Mouse (Mus musculus) spleen, adult 18-20 months (tissue): ENCODE data around the gene Tanc1.
A peak's percentile ranks its signal among the peaks of the same experiment; 100 is the strongest.

ENCODE experiments used
- DNase-seq, 2 experiments: peaks; one replicate each; pipeline ENCODE4 v3.0.0; 2022; ENCODE audit warnings: mixed read lengths in 2 of 2

The Tanc1 gene

GRCm38 (mm10) chr2:59721119-59721518, 109.3 kb downstream of the Tanc1 start:
- no peak for DNase-seq

DNA sequence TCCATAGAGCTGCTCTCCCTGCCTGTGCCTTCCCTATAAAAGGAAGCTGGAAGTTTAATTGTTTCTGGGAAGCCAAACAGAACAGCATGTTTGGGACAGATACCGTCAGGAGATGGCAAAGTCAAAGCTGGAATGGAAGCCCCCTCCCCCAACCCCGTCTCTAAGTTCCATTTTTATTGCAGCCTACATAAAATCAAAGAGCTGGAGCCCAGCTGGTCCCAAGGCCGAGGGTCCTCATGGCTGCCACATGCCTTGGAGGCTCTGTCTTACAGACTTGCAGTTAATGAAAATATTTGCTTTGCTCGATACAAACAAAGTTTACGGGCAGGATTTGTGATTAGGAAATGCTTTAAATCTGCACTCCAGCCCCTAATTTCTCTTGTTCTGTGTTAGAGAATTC, 109.9 kb downstream of the Tanc1 start:
- DNase-seq = no peak

- no peak for DNase-seq
These were observed 111.5 kb downstream of the Tanc1 start for GRCm38 (mm10) chr2:59723311-59723710.

- DNase-seq = no peak
These were observed 113.8 kb downstream of the Tanc1 start for GRCm38 (mm10) chr2:59725518-59726185.

GRCm38 (mm10) chr2:59731831-59732230, 120.0 kb downstream of the Tanc1 start:
- no peak for DNase-seq

GRCm38 (mm10) chr2:59733410-59733809, 121.6 kb downstream of the Tanc1 start:
- DNase-seq = no peak

DNA sequence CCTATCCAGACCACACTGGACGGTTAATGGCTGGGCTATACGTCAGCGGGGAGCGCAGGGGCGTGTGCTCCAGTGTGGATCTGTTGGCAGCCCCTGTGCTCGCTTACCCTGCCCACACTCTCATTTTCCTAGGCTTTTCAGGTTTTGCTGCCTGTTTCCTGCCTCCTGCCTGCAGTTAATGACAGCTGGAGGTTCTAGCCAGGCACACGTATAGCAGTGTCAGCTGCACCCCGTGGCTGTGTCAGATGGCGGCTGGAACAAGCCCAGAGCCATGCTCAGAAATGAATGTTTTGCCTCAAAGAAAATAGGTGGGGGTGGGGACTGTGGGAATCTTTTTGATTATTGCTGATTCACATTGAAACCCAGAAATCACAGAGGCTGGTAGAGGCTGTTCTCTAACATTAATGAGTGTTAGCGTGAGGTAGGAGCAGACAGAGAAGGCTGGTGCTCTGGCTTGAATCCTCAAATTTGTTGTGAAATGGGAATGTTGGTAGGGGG, 124.6 kb downstream of the Tanc1 start:
- DNase-seq = no peak

GRCm38 (mm10) chr2:59737368-59737767, 125.5 kb downstream of the Tanc1 start:
- no peak for DNase-seq

- DNase-seq = no peak
These were observed 126.5 kb downstream of the Tanc1 start for GRCm38 (mm10) chr2:59738356-59738755.

GRCm38 (mm10) chr2:59739036-59739435, 127.2 kb downstream of the Tanc1 start:
- DNase-seq = no peak

DNA sequence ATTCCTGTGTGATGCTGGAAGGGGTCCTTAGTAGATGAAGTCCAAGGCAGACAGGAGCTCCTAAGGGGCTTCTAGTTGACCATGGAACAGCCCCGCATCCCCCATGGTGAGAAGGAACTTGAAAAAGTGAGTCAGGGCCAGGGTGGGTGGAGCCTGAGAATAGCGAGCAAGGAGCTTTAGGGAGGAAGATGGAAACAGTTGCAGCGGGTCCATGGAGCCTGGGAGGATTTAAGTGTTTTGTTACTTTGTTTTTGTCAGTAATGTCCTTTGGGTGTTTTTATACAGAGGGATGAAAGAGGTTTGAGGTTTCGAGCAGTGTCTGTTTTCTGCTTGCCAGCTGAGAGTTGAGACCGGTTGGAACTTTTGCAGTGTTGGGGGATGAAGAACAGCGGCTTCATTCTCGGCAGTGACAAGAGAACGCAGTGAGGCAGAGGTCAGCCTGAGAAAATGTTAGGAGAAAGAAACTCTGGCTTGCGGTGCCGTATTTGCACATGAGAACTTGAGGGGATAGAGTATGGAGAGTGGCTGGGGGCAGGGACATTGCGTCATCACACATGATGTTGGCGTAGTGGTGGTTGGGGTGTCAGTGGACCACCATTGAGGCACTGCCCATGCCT, 130.8 kb downstream of the Tanc1 start:
- DNase-seq = no peak

GRCm38 (mm10) chr2:59745428-59745827, 133.6 kb downstream of the Tanc1 start:
- DNase-seq = peak in 1 of 2 experiments; percentile 36

- DNase-seq = no peak
These were observed 134.2 kb downstream of the Tanc1 start for GRCm38 (mm10) chr2:59746070-59746469.

DNA sequence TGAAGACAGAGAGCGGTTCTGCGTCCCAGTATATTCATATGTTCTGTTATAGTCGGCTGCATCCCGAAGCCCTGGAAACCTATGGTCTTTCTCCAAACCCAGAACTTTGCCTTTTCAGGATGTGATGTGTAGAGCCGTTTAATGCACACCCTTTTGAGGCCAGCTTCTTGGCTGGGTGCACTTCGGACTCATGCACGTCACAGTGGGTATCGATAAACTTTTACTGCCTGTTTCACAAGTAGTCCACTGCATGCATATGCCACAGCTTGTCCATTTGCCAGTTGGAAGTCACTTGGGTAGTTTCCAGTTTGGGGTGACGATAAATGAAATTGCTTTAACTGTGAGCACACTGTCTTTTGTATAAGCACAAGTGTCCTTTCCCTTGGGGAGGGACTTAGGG, 135.9 kb downstream of the Tanc1 start:
- no peak for DNase-seq

DNA sequence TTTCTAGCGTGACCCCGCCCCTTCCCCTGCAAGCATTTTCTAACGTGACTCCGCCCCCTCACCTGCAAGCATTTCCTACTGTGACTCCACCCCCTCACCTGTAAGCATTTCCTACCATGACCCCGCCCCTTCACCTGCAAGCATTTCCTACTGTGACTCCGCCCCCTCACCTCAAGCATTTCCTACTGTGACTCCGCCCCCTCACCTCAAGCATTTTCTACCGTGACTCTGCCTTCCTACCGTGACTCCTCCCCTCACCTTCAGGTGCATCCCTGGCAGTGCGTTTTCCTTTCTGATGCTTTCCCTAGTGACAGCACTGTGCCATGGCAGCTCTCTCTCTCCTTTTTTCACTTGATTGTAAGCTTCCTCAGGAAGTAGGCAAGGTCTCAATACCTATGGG, 137.5 kb downstream of the Tanc1 start:
- DNase-seq = no peak

GRCm38 (mm10) chr2:59751172-59751571, 139.3 kb downstream of the Tanc1 start:
- no peak for DNase-seq

DNA sequence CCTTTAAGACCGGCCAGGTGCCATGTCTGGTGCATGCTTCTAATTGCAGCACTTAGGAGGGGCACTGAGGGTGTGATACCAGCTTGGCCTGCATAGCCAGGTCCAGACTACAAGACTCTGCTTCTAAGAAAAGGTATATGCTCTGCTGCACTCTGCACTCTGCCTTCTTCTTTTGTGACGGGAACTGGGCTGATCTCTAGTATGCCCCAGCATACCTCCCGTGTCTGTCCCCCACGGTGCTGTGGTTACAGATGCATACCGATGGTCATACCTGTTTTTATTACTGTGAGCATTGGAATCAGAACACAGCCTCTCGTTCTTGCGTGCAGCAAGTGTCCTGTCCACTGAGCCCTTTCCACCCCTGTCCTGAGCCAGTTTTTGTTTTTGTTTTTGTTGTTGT, 140.3 kb downstream of the Tanc1 start:
- DNase-seq = no peak

DNA sequence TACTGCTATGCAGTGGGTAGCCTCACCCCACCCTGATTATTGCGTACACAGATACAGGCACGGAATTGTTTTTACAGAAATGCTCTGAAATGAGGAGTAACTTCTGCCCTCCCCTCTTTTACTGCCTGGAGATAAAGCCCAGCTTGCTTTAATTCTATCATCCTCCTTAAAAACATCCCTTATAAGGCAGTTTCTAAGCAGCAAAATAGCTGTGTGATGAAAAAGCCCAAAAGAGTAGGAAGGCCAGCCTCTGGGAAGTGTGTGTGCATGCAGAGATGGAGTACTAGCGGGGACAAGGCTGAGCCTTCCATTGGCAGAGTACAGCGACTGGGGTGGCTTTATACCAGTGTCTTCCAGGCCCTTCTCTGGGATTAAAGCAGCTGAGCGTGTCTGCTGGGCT, 140.9 kb downstream of the Tanc1 start:
- DNase-seq = no peak

DNA sequence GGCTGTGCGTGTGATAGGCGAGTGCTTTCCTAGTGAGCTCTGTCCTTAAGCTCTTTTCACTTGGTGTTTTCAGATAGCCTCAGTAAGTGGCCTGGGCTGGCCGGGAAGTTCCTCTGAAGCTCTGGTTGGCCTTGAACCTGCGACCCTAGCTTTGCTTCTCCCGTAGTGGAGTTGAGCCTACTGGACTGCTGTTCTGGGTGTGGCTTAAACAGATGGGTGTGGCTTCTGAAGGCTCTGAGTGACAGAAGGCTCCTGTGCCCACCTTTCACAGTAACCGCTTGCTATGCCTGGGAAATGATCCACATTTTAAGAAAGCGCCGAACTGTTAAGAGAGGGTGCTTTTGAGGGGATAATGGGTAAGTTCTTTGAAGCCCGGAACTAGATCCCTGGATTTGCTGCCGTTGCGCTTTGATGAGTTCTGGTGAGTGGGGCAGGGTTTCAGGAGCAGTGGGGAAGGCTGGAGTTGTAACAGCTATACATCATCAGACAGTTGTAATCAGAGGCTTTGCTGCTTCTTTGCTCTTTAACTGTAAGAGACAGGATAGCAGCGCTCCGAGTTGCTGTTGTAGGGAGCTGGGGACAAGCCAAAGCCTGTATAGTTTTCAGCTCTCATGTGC, 144.4 kb downstream of the Tanc1 start:
- no peak for DNase-seq

- DNase-seq = no peak
These were observed 145.2 kb downstream of the Tanc1 start for GRCm38 (mm10) chr2:59757015-59757414.

DNA sequence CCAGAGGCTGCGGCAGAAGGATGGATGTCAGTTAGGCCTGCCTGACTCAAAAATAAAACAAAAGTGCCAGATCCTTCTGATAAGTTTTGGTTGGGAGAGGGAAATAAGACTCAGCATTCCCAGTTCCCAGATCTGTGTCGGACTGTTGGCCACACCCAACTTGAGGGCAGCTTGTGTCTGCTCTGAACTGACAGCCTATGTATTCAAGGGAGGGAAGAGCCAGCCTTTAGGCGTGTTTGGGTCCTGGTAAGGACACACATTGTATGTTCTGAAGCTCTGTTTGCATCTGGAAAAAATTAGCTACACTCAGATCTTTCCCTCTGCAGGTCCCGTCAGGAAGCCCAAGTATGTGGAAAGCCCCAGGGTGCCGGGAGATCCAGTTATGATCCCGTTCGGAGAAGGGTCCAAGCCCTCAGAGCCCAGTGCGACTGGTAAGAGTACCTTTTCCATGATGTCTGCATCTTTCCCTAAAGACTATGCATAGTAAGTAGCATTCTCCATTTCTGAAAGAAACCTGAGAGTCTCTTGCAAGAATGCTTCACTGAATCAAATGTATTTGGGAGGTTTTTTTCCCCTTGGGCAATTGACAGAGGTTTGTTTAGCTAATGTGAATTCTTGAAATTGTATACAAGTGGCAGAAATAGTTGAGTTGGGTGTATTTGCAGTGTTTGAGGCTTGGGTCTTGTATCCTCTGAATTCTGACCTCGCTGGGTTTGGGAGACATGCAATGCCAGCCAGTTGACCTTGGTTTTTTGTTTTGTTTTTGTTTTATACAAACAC, 146.5 kb downstream of the Tanc1 start:
- DNase-seq = no peak

DNA sequence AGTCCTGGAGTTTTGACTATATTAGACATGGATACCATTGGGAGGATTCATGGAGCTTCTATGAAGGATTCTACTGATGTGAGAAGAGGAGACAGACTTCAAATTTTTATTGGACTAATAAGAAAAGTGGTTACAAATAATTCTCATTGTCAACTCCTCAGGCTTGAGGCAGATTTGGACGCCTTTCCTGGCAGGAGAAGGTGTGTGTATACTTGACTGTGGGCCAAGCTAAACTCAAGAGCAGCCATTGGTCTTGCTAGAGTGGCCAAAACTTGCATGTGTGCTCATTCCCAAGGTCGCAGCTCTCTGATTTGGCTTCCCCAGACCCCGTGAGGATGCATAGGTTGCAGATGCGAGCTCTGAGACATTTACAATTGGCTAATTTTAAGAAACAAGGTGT, 148.9 kb downstream of the Tanc1 start:
- DNase-seq = no peak

DNA sequence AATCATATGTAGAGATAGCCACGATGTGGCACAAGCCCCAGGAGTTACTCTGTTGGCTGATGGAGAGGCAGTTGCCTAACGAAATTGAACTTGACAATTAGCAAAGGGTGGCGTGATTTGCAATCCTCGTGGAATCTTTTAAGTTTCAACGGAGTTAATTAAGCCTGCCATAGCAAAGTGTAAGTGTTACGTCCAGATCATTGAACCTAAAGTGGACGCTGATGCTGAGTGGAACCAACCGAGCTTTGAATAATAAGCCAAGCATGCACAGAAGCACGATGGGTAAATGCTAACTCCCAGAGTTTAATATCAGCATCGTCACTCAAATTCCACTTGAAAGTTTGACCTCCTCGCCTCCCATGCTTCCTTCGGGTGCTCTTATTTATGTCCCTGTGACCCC, 149.3 kb downstream of the Tanc1 start:
- DNase-seq = no peak
